Mouse (Mus musculus): ENCODE data around the gene Lims1. TPM values are rescaled to one million over a fixed set of nuclear protein-coding genes. Genes with fewer than 3 reads are reported as not detected.

The Lims1 gene
- polyA plus RNA-seq (2016; fragmentation: Nextera tagmentation; extraction: Ambion mirVana) = 73.0 and 78.0 TPM in 2 replicates

- WGBS = under 1% methylated on average over 86 of the region's 86 CpGs
Measured at GRCm38 (mm10) chr10:58323028-58323991, at the start of gene Lims1. TSS of gene Lims1 (plus strand) at chr10:58323466.

DNA sequence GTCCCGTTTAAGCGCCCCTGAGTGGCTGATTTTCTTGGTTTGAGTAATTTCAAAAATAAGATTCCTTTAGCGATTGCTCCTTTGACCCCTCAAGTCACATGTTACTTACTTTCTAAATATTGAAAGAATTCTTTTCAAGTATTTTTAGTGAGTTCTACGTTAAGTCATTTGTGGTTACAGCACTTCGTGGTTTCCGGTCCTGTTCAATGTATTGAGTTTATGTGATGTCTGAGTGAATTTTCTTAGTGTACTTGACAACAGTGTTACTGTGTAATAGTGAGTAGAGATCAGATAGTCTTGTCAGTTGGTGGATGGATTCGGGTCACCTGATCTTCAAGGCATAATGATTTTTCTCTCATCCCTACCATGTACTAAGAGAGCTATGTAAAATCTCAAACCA lies 41.0 kb upstream of the Lims1 start:
- no peaks in the 10 kb centered on the region for H3K9me3 ChIP-seq
- peaks cover 51% of the 10 kb centered on the region for H3K36me3 ChIP-seq
- H3K27ac ChIP-seq = no peak overlapping the region

More at GRCm38 (mm10) chr10:58323028-58323991, at the start of gene Lims1:
- H3K4me3 ChIP-seq = peak within 1 kb of the TSS; percentile 68
- peak within 1 kb of the TSS; percentile 73 for H3K9ac ChIP-seq
- H3K36me3 ChIP-seq = no peaks in the 10 kb centered on the region
- H3K9me3 ChIP-seq = no peaks in the 10 kb centered on the region
- peak; percentile 98 for ATAC-seq (ENCODE audit: low FRiP score, low read depth)
- peak within 1 kb of the TSS; percentile 18; the same call in 1 of the 2 replicates for H3K27ac ChIP-seq
- H3K4me2 ChIP-seq (replicated peaks) = peak within 1 kb of the TSS; percentile 59
- H3K4me1 ChIP-seq = peaks cover 15% of the 10 kb centered on the region
- no peaks in the 10 kb centered on the region for H3K27me3 ChIP-seq (replicated peaks)

DNA sequence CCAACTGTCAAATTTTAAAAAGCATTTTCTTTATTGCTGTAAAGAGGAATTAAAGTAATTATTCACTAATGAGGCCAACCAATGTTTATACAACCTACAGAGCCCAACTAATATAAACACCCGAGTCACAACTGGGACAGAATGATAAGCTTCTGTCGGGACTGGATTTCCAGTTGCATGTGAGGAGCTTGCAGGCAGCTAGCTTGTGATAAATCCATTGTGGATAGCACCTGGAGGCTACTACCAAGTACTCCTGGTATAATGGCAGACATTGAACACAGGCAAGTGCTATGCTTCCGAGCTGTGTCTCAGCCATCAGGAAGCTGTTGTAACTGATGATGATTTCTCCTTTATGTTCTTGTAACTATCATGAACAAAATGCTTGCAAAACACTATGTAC lies 32.5 kb upstream of the Lims1 start:
- WGBS = 89% methylated on average over 3 of the region's 3 CpGs

More for the DNA sequence above, 41.0 kb upstream of the Lims1 start:
- Histone ChIP-seq H3K4me1 (no peaks in the 10 kb centered on the region), H3K4me3 (no peak overlapping the region), H3K9ac (no peak overlapping the region), H3K27me3 (replicated peaks) (no peaks in the 10 kb centered on the region), H3K4me2 (replicated peaks) (no peak overlapping the region)
- ATAC-seq (ENCODE audit: low FRiP score, low read depth) = no peak
- WGBS = 94% methylated on average over 7 of the region's 7 CpGs

DNA sequence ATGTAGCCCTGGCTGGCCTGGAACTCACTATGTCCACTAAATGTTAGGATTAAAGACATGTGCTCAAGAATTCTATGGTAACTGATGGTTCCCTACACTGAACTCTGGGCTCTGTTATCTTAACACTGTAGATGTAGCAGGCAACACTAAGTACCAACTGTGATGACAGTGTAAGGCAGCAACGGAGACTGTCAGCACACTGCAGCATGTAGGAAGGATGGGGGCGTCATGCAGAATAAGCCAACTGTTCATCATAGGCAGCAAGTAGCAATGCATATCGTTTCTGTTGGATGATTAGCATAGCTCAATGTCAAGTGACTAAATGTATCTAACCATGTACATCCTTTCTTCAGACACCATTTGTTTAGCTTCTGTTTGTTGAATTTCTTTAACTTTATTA lies 29.0 kb upstream of the Lims1 start:
- Histone ChIP-seq H3K4me2 (replicated peaks) (no peak overlapping the region), H3K9me3 (no peaks in the 10 kb centered on the region), H3K27ac (no peak overlapping the region), H3K27me3 (replicated peaks) (no peaks in the 10 kb centered on the region), H3K4me1 (no peaks in the 10 kb centered on the region), H3K36me3 (peaks cover 84% of the 10 kb centered on the region), H3K4me3 (no peak overlapping the region), H3K9ac (no peak overlapping the region)
- 92% methylated on average over 3 of the region's 3 CpGs for WGBS
- ATAC-seq (ENCODE audit: low FRiP score, low read depth) = no peak

More for the DNA sequence above, 32.5 kb upstream of the Lims1 start:
- no peaks in the 10 kb centered on the region for H3K4me1 ChIP-seq
- peaks cover 80% of the 10 kb centered on the region for H3K36me3 ChIP-seq
- H3K27me3 ChIP-seq (replicated peaks) = no peaks in the 10 kb centered on the region
- no peak overlapping the region for H3K4me2 ChIP-seq (replicated peaks)
- no peak for ATAC-seq (ENCODE audit: low FRiP score, low read depth)
- H3K9me3 ChIP-seq = no peaks in the 10 kb centered on the region
- no peak overlapping the region for H3K27ac ChIP-seq
- H3K4me3 ChIP-seq = no peak overlapping the region
- no peak overlapping the region for H3K9ac ChIP-seq

GRCm38 (mm10) chr10:58295605-58296004 lies 27.7 kb upstream of the Lims1 start:
- Histone ChIP-seq H3K27me3 (replicated peaks) (no peaks in the 10 kb centered on the region), H3K9ac (no peak overlapping the region), H3K4me2 (replicated peaks) (no peak overlapping the region), H3K36me3 (peaks cover 78% of the 10 kb centered on the region), H3K9me3 (no peaks in the 10 kb centered on the region), H3K4me3 (no peak overlapping the region), H3K27ac (no peak overlapping the region), H3K4me1 (no peaks in the 10 kb centered on the region)
- no peak for ATAC-seq (ENCODE audit: low FRiP score, low read depth)
- WGBS = 94% methylated on average over 3 of the region's 3 CpGs

DNA sequence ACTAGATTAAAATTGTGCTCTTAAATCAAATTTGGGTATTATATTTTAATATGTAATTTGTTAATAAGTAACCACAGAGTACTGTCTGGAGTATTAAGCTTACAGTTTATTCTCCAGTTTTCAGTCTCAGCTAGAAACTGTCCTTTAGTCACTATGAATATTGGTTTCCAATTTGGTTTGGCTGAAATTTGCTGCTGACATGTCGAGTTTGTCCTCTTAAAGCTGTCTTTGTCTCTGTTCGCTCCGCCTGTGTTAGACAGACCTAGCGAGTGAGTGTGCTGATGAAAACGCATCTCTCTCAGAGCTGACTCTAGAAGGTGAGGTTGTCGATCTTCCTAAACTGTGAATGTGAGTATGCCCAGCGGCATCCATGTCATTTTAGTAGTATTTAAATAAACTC lies 18.3 kb upstream of the Lims1 start:
- no peak overlapping the region for H3K4me3 ChIP-seq
- H3K9ac ChIP-seq = no peak overlapping the region
- peaks cover 37% of the 10 kb centered on the region for H3K36me3 ChIP-seq
- H3K27me3 ChIP-seq (replicated peaks) = no peaks in the 10 kb centered on the region
- ATAC-seq (ENCODE audit: low FRiP score, low read depth) = no peak
- H3K27ac ChIP-seq = no peak overlapping the region
- H3K9me3 ChIP-seq = no peaks in the 10 kb centered on the region
- no peak overlapping the region for H3K4me2 ChIP-seq (replicated peaks)
- 97% methylated on average over 7 of the region's 7 CpGs for WGBS
- no peaks in the 10 kb centered on the region for H3K4me1 ChIP-seq

- no peak overlapping the region for H3K4me3 ChIP-seq
- H3K9me3 ChIP-seq = no peaks in the 10 kb centered on the region
- H3K4me1 ChIP-seq = no peaks in the 10 kb centered on the region
- ATAC-seq (ENCODE audit: low FRiP score, low read depth) = no peak
- no peak overlapping the region for H3K27ac ChIP-seq
- no peaks in the 10 kb centered on the region for H3K27me3 ChIP-seq (replicated peaks)
- no peak overlapping the region for H3K9ac ChIP-seq
- 92% methylated on average over 3 of the region's 3 CpGs for WGBS
- no peak overlapping the region for H3K4me2 ChIP-seq (replicated peaks)
- peaks cover 36% of the 10 kb centered on the region for H3K36me3 ChIP-seq
Measured at GRCm38 (mm10) chr10:58306897-58307296, 16.4 kb upstream of the Lims1 start.

DNA sequence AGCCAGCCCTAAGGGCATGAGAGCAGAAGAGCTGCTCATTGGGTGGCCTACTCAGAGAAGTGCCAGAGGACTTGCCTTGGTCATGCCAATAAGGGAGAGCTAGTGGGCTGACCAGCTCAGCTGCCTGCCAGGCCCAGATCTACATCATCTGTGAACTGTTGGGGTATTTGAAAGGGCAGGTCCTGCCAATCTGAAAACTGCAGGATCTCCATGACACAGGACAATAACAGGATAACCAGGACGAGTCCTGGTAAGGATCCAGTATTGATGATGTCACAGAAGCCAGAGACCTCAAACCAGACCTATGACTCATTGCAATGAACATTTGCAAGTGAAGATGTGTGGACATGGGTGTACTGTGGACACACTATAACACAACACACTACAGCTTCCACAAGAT lies 12.5 kb upstream of the Lims1 start:
- Histone ChIP-seq H3K9me3 (no peaks in the 10 kb centered on the region), H3K36me3 (peaks cover 38% of the 10 kb centered on the region), H3K4me2 (replicated peaks) (no peak overlapping the region), H3K4me3 (no peak overlapping the region), H3K9ac (no peak overlapping the region), H3K4me1 (no peaks in the 10 kb centered on the region), H3K27ac (no peak overlapping the region), H3K27me3 (replicated peaks) (no peaks in the 10 kb centered on the region)
- WGBS = 79% methylated on average over 1 of the region's 1 CpGs
- no peak for ATAC-seq (ENCODE audit: low FRiP score, low read depth)

DNA sequence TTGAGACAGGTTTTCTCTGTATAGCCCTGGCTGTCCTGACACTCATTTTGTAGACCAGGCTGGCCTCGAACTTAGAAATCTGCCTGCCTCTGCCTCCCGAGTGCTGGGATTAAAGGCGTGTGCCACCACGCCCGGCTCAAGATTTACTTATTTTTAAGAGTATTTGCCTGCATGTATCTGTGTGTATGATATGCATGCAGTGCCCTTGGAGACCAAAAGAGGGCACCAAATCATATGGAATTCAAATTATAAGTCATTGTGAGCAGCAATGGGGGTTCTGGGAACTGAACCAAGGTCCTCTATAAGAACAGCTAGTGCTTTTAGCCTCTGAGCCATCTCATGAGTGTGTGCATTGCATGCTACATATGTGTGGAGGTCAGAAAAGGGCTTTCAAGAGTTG lies 10.4 kb upstream of the Lims1 start:
- WGBS = 95% methylated on average over 5 of the region's 5 CpGs
- no peaks in the 10 kb centered on the region for H3K9me3 ChIP-seq
- no peak for ATAC-seq (ENCODE audit: low FRiP score, low read depth)
- H3K4me3 ChIP-seq = no peak overlapping the region
- no peaks in the 10 kb centered on the region for H3K27me3 ChIP-seq (replicated peaks)
- no peak overlapping the region for H3K27ac ChIP-seq
- H3K4me1 ChIP-seq = no peaks in the 10 kb centered on the region
- H3K9ac ChIP-seq = no peak overlapping the region
- no peak overlapping the region for H3K4me2 ChIP-seq (replicated peaks)
- peaks cover 29% of the 10 kb centered on the region for H3K36me3 ChIP-seq

- Histone ChIP-seq H3K4me1 (peaks cover 10% of the 10 kb centered on the region), H3K4me3 (no peak overlapping the region), H3K4me2 (replicated peaks) (no peak overlapping the region), H3K27ac (no peak overlapping the region), H3K27me3 (replicated peaks) (no peaks in the 10 kb centered on the region), H3K9me3 (no peaks in the 10 kb centered on the region), H3K9ac (no peak overlapping the region), H3K36me3 (no peaks in the 10 kb centered on the region)
- no peak for ATAC-seq (ENCODE audit: low FRiP score, low read depth)
- WGBS = 92% methylated on average over 3 of the region's 3 CpGs
Measured at GRCm38 (mm10) chr10:58320881-58321280, 2.4 kb upstream of the Lims1 start.

GRCm38 (mm10) chr10:58322361-58323027 lies 772 bp upstream of the Lims1 start:
- ATAC-seq (ENCODE audit: low FRiP score, low read depth) = no peak
- H3K9ac ChIP-seq = 0 out of 2 replicates have a peak overlapping the region, but pooled peaks have one; percentile 9
- H3K36me3 ChIP-seq = no peaks in the 10 kb centered on the region
- H3K27me3 ChIP-seq (replicated peaks) = no peaks in the 10 kb centered on the region
- H3K27ac ChIP-seq = peak overlapping the region; percentile 3; the same call in 1 of the 2 replicates
- WGBS = 38% methylated on average over 6 of the region's 6 CpGs
- peak overlapping the region; percentile 59 for H3K4me2 ChIP-seq (replicated peaks)
- H3K9me3 ChIP-seq = no peaks in the 10 kb centered on the region
- peak overlapping the region; percentile 68 for H3K4me3 ChIP-seq
- H3K4me1 ChIP-seq = peaks cover 15% of the 10 kb centered on the region

DNA sequence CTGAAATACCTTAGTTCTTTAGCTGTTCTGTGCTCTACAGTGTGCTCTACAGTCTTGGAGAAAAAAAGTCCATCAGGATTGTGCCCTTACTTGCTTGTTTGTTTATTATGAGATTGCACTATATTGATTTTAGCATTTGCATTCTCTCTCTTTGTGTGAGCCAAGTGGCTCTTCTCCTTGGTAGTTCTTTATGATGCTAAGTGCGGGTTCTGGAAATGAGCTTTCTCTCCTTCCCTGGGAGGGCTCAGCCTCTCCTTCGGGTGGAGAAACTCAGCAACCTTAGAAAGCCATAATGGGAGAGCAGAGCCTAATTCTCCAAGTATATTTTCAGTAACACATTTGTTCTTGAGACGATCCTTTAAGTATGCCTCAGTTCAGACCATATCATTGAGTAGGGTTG lies 3.0 kb downstream of the Lims1 start:
- 34% methylated on average over 3 of the region's 3 CpGs for WGBS
- ATAC-seq (ENCODE audit: low FRiP score, low read depth) = no peak
- Histone ChIP-seq H3K9me3 (no peaks in the 10 kb centered on the region), H3K4me1 (peaks cover 15% of the 10 kb centered on the region), H3K4me2 (replicated peaks) (no peak overlapping the region), H3K9ac (no peak overlapping the region), H3K27me3 (replicated peaks) (no peaks in the 10 kb centered on the region), H3K36me3 (no peaks in the 10 kb centered on the region), H3K4me3 (no peak overlapping the region), H3K27ac (no peak overlapping the region)

Data from neural tube, embryonic 12.5 days (tissue).